Mouse (Mus musculus) kidney, embryonic 14.5 days (tissue): ENCODE measurements around the gene Zfp672. TPM values are rescaled to one million over a fixed set of nuclear protein-coding genes. Genes with fewer than 3 reads are reported as not detected.

Experiments used
- ATAC-seq: fragments of 200-750 bp; cut with Nextera tagmentation; 2 replicates; pipeline ENCODE4 v1.8.0; 2017; ENCODE audit warnings: moderate number of reproducible peaks, mild to moderate bottlenecking, moderate TSS enrichment, moderate library complexity; ENCODE audit not compliant: low FRiP score, low TSS enrichment
- H3K27ac ChIP-seq: fragments of 300-500 bp; sonication (generic); 2 replicates; pipeline ENCODE4 v1.5.1; 2014; ENCODE audit warnings: low read depth, mild to moderate bottlenecking, low read length, moderate library complexity, mixed read lengths
- H3K27me3 ChIP-seq: fragments of 300-500 bp; sonication (generic); 2 replicates; pipeline ENCODE4 v1.6.1; 2014; ENCODE audit warnings: mild to moderate bottlenecking, low read length; ENCODE audit not compliant: control insufficient read depth, insufficient read depth
- H3K36me3 ChIP-seq: fragments of 300-500 bp; sonication (generic); 2 replicates; pipeline ENCODE4 v1.6.1; 2014; ENCODE audit warnings: low read length, mixed read lengths; ENCODE audit not compliant: control insufficient read depth, insufficient read depth
- H3K4me1 ChIP-seq: fragments of 300-500 bp; sonication (generic); 2 replicates; pipeline ENCODE4 v1.6.1; 2014; ENCODE audit warnings: low read length, mixed read lengths; ENCODE audit not compliant: control insufficient read depth, insufficient read depth
- H3K4me2 ChIP-seq: fragments of 300-500 bp; sonication (generic); replicated peaks from 2 replicates; pipeline ENCODE4 v1.6.1; 2014; ENCODE audit warnings: low read depth, mild to moderate bottlenecking, low read length
- H3K4me3 ChIP-seq: fragments of 300-500 bp; sonication (generic); 2 replicates; pipeline ENCODE4 v1.5.1; 2014; ENCODE audit warnings: mild to moderate bottlenecking, low read length
- H3K9ac ChIP-seq: fragments of 300-500 bp; sonication (generic); 2 replicates; pipeline ENCODE4 v1.6.1; 2014; ENCODE audit warnings: low read depth, mild to moderate bottlenecking, low read length, moderate library complexity
- H3K9me3 ChIP-seq: fragments of 300-500 bp; sonication (generic); 2 replicates; pipeline ENCODE4 v1.6.1; 2016; ENCODE audit warnings: low read length; ENCODE audit not compliant: control insufficient read depth
- WGBS: fragments of 180-500 bp; shearing (Covaris S2); extraction: QIAGEN DNeasy Blood & Tissue Kit; methylation state at CpG from one replicate; pipeline ENCODE4 v1.1.7; 2014; 5-methylcytosine and 5-hydroxymethylcytosine counted together
- polyA plus RNA-seq: library from polyadenylated mRNA; unstranded; fragments of >200 nt; fragmentation: Nextera tagmentation; extraction: Ambion mirVana; gene quantifications from 2 replicates; pipeline ENCODE4 v1.2.1, GENCODE M21; 2014

The Zfp672 gene
- polyA plus RNA-seq, 1 experiment from 2014 or later: 34.4 TPM

DNA sequence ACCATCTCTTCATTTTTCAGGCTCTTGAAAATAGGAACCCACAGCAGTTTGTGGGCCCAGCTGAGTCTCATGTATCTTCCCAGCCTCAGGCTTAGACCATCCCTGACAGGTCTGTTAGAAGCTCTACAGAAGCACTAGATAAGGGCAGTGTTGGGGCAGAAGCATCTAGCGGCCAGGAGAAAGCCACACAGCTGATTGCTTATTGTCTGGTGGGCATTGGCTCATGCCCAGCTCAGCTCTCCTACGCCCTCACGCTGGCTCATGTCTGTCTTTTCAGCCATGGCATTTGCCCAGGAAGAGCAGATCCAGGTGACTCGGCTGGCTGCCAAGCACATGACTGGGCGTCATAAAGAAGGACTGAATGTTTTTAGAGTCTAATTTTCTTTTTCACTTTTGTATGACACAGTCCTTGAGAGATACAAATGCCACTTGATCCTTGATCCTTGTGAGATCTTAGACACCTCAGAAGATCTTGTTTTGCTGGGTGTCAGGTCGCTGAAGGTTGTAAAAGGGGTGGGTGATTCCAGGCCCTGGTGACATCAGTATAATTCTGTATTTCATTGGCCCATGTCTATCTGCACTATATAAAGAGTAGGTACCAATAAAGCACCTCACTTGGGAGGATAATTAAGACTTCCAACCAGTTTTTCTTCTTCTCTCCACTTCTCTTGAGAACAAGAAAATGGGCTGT lies 27.9 kb upstream of the Zfp672 start:
- Histone ChIP-seq H3K9ac (no peak overlapping the region), H3K4me1 (no peaks in the 10 kb centered on the region), H3K4me2 (no peak overlapping the region), H3K9me3 (no peaks in the 10 kb centered on the region), H3K27ac (no peak overlapping the region), H3K27me3 (no peaks in the 10 kb centered on the region), H3K36me3 (no peaks in the 10 kb centered on the region), H3K4me3 (no peak overlapping the region)
- ATAC-seq: no peak
- 81% methylated on average over 6 of the region's 6 CpGs for WGBS

DNA sequence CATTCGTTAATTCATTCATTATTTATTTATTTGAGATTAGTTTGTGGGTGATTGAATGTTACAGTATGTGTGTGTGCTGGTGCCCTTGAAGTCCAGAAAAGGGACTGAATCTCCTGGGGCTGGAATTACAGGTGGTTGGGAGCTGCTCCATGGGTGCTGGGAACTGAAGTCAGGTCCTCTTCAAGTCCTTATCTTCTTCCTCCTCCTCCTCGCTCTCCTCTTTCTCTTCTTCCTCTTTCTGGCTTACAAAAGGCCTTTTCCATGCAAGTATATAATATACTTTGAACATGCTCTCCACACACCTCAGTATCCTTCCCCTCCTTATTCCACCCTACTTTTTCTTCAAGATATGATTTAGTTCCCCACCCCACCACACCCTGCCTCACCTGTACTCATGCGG lies 26.9 kb upstream of the Zfp672 start:
- H3K27me3 ChIP-seq: no peaks in the 10 kb centered on the region
- no peaks in the 10 kb centered on the region for H3K36me3 ChIP-seq
- 89% methylated on average over 3 of the region's 3 CpGs for WGBS
- no peak overlapping the region for H3K9ac ChIP-seq
- H3K9me3 ChIP-seq: no peaks in the 10 kb centered on the region
- no peak for ATAC-seq
- no peak overlapping the region for H3K27ac ChIP-seq
- no peaks in the 10 kb centered on the region for H3K4me1 ChIP-seq
- no peak overlapping the region for H3K4me3 ChIP-seq
- H3K4me2 ChIP-seq: no peak overlapping the region

DNA sequence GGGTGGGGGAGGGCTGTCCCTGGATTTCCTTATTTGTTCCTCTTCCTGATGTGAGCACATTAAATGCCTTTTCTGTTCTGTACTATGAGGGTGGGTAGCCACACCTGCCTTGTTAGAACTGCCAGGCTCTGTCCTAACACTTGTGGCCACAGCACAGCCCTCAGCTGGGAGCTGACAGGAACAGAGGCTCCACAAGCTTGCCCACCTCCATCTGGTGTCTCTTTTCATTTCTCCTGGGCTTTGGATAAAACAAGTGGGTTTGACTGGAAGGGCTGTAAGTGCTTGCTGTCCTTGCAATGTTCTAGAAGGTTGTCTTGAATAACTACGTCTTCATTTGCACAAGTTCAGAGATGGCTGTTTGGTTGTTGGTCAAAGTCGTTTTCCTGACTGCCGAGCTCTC lies 24.8 kb upstream of the Zfp672 start:
- no peaks in the 10 kb centered on the region for H3K36me3 ChIP-seq
- H3K4me3 ChIP-seq: no peak overlapping the region
- no peaks in the 10 kb centered on the region for H3K27me3 ChIP-seq
- 65% methylated on average over 3 of the region's 3 CpGs for WGBS
- no peak overlapping the region for H3K27ac ChIP-seq
- no peak overlapping the region for H3K9ac ChIP-seq
- ATAC-seq: no peak
- H3K4me2 ChIP-seq: no peak overlapping the region
- no peaks in the 10 kb centered on the region for H3K4me1 ChIP-seq
- H3K9me3 ChIP-seq: no peaks in the 10 kb centered on the region

DNA sequence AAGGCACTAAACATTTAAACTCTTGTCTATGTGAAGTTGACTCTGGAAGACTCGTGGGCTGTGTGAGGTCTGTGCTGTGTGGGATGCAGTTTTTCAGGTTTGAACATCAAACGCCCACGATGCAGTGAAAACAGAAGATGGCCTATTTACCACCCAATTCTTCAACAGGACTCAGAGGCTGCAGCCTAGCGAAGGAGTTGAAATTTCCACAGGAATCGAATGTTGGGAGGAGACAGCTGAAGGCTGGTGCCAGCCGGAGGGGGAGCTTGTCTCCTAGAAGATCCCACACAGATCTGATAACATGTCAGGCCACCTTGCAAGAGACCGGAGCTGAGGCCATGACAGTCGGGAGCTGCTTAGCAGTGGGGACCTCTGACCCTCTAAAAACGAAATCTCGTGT lies 24.3 kb upstream of the Zfp672 start:
- WGBS: 34% methylated on average over 10 of the region's 10 CpGs
- no peak overlapping the region for H3K9ac ChIP-seq
- no peaks in the 10 kb centered on the region for H3K27me3 ChIP-seq
- no peak overlapping the region for H3K27ac ChIP-seq
- no peak overlapping the region for H3K4me3 ChIP-seq
- no peak overlapping the region for H3K4me2 ChIP-seq
- H3K9me3 ChIP-seq: no peaks in the 10 kb centered on the region
- ATAC-seq: no peak
- no peaks in the 10 kb centered on the region for H3K4me1 ChIP-seq
- H3K36me3 ChIP-seq: no peaks in the 10 kb centered on the region

DNA sequence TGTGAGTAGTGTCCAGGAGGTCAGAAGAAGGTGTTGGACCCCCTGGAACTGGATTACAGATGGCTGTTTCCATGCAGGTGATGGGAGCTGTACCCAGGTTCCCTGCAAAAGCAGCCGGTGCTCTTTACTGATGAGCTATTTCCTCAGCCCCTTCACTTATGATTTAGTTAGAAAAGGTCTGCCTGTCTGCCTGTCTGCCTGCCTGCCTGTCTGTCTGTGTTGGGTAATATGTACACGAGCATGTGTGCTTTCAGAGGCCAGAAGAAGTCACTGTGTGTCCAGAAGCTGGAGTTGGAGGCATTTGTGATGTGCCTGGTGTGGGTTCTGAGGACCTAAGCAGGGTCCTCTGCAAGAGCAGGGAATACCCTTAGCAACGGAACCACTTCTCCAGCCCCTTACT lies 23.6 kb upstream of the Zfp672 start:
- Histone ChIP-seq H3K9ac (no peak overlapping the region), H3K36me3 (no peaks in the 10 kb centered on the region; the same call in 1 of the 2 replicates), H3K4me3 (no peak overlapping the region), H3K9me3 (no peaks in the 10 kb centered on the region), H3K27ac (no peak overlapping the region), H3K27me3 (no peaks in the 10 kb centered on the region), H3K4me2 (no peak overlapping the region), H3K4me1 (no peaks in the 10 kb centered on the region)
- no peak for ATAC-seq
- WGBS: 80% methylated on average over 3 of the region's 3 CpGs

DNA sequence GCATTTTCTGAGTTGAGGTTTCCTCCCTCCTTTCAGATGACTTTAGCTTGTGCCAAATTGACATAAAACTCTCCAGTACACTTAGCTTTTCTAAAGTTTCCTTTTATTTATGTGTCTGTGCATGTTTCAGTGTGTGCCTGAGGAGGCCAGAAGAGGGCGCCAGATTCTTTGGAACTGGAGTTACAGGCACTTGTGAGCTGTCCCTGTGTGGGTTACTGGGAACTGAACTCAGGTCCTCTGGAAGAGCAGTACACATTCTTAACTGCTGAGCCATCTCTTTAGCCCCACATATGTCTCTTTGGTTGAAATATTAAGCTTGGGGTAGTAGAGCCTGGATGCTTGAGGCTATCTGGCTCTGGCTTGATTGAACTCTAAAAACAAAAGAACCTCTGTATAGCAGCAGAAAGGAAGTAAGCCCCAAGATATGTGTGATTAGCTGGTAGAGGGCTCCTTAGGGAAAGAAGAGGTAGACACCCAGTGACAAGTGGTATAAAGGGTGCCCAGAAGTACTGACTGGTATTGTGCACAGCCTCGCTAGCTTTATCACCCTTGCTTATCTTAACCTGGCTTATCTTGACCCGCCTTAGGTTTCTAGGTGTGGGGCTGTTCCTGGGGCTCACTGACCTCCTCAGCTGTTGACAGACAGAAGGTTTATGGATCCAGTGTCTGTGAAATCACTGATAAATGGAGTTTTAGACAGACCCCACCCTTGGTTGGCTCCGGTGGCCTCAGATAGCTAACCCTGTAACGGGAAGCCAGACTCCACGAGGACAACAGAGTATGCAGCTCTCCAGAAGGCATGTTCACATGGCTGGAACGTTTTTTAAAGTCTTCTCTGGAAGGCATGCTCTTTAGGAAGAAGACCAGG lies 22.8 kb upstream of the Zfp672 start:
- 52% methylated on average over 7 of the region's 7 CpGs for WGBS
- Histone ChIP-seq H3K4me3 (no peak overlapping the region), H3K4me2 (no peak overlapping the region), H3K27ac (no peak overlapping the region), H3K27me3 (no peaks in the 10 kb centered on the region), H3K4me1 (no peaks in the 10 kb centered on the region), H3K9me3 (no peaks in the 10 kb centered on the region), H3K36me3 (no peaks in the 10 kb centered on the region; the same call in 1 of the 2 replicates), H3K9ac (no peak overlapping the region)
- no peak for ATAC-seq

DNA sequence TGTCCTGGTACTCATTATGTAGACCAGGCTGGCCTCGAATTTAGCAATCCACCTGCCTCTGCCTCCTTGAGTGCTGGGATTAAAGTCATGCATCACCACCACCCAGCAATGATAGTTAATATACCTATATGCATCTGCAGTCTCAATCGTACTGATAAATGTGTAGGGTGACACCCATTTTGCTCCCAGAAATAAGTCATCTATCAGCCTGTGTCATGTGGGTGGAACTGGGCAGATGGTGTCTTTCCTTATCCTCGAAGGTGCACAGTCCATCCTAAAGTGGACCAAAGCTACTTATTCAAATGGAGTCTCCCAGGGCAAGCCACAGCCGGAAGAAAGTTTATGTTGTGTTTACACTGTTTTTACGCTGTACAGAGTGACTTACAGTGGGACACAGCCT lies 21.0 kb upstream of the Zfp672 start:
- H3K9ac ChIP-seq: no peak overlapping the region
- 80% methylated on average over 5 of the region's 5 CpGs for WGBS
- H3K27me3 ChIP-seq: no peaks in the 10 kb centered on the region
- H3K4me2 ChIP-seq: no peak overlapping the region
- H3K36me3 ChIP-seq: peaks cover 9% of the 10 kb centered on the region
- no peaks in the 10 kb centered on the region for H3K9me3 ChIP-seq
- no peak overlapping the region for H3K27ac ChIP-seq
- H3K4me3 ChIP-seq: no peak overlapping the region
- no peaks in the 10 kb centered on the region for H3K4me1 ChIP-seq
- no peak for ATAC-seq

DNA sequence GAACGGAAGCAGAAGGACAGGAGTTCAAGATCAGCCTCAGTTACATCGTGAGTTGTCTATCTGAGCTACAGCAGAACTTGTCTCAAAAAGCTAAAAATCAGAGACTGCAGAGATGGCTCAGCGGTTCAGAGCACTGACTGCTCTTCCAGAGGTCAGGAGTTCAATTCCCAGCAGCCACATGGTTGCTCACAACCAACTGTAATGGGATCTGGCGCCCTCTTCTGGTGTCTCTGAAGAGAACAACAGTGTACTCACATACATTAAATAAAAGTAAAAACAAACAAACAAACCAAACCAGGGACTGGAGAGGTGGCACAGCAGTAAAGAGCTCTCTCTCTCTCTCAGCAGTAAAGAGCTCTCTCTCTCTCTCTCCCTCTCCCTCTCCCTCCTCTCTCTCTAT lies 20.5 kb upstream of the Zfp672 start:
- H3K36me3 ChIP-seq: peaks cover 15% of the 10 kb centered on the region
- H3K9me3 ChIP-seq: no peaks in the 10 kb centered on the region
- ATAC-seq: no peak
- no peak overlapping the region for H3K9ac ChIP-seq
- WGBS: 70% methylated on average over 4 of the region's 4 CpGs
- H3K27ac ChIP-seq: no peak overlapping the region
- H3K4me2 ChIP-seq: no peak overlapping the region
- H3K4me3 ChIP-seq: no peak overlapping the region
- H3K4me1 ChIP-seq: no peaks in the 10 kb centered on the region
- H3K27me3 ChIP-seq: no peaks in the 10 kb centered on the region

DNA sequence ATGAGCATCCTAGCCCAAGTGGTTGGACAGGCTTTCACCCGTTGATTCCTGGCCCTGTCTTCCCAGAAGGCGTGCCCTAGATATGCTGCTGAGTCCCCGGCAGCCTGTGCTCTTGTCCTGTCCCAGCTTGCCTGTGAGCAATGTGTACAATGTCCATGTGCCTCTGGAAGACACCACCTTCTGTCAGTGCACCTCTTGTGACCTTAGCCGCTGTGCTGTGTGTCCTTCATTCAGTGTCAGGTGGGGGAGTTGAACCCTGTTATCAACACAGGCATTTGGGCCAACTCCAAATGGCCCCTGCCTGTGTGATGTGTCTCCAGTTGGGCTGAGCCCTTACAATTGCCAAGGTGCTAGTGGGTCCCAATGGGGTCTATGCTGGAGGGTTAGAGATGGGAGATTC lies 16.6 kb upstream of the Zfp672 start:
- Histone ChIP-seq H3K4me2 (no peak overlapping the region), H3K4me1 (no peaks in the 10 kb centered on the region), H3K27me3 (no peaks in the 10 kb centered on the region), H3K36me3 (peaks cover 34% of the 10 kb centered on the region), H3K4me3 (no peak overlapping the region), H3K9me3 (no peaks in the 10 kb centered on the region), H3K9ac (no peak overlapping the region), H3K27ac (no peak overlapping the region)
- 94% methylated on average over 4 of the region's 4 CpGs for WGBS
- ATAC-seq: no peak
